Mouse (Mus musculus) lung, postnatal 0 days (tissue): ENCODE data around the gene Serpina3b.

Experiments
- CTCF ChIP-seq: IDR thresholded peaks from 2 replicates; pipeline ENCODE4 v1.5.1; 2016; ENCODE audit warnings: antibody characterized with exemption, mild to moderate bottlenecking
- EP300 ChIP-seq: IDR thresholded peaks from 2 replicates; pipeline ENCODE4 v1.6.1; 2016; ENCODE audit warnings: antibody characterized with exemption, mild to moderate bottlenecking, control low read depth

GRCm38 (mm10) chr12:104151989-104152388, 24.2 kb downstream of the Serpina3b start:
- TF ChIP-seq CTCF, result no peak
- no peak for TF ChIP-seq EP300
